Mouse (Mus musculus): ENCODE results near the gene Mrvi1. TPM values are rescaled to one million over a fixed set of nuclear protein-coding genes. Genes with fewer than 3 reads are reported as not detected.

The Mrvi1 gene
- polyA plus RNA-seq, 1 experiment from 2014 or later: 3.7 TPM

- 78% methylated on average over 6 of the region's 6 CpGs for WGBS
- no peak overlapping the region for H3K9ac ChIP-seq
- no peak overlapping the region for H3K4me2 ChIP-seq
- no peak overlapping the region for H3K4me3 ChIP-seq
- ATAC-seq (replicated peaks; ENCODE audit: insufficient number of reproducible peaks, insufficient read depth, low FRiP score, low read depth): no peak
- H3K9me3 ChIP-seq (replicated peaks): no peaks in the 10 kb centered on the region
- no peaks in the 10 kb centered on the region for H3K36me3 ChIP-seq
- H3K27ac ChIP-seq: no peak overlapping the region
- no peaks in the 10 kb centered on the region for H3K27me3 ChIP-seq
- peaks cover 2% of the 10 kb centered on the region for H3K4me1 ChIP-seq (replicated peaks)
Measured at GRCm38 (mm10) chr7:110935815-110936762, 46.2 kb downstream of the Mrvi1 start.

GRCm38 (mm10) chr7:110933999-110934398 lies 48.3 kb downstream of the Mrvi1 start:
- H3K36me3 ChIP-seq: no peaks in the 10 kb centered on the region
- H3K27me3 ChIP-seq: no peaks in the 10 kb centered on the region
- no peak overlapping the region for H3K9ac ChIP-seq
- H3K4me2 ChIP-seq: no peak overlapping the region
- no peaks in the 10 kb centered on the region for H3K9me3 ChIP-seq (replicated peaks)
- H3K27ac ChIP-seq: no peak overlapping the region
- no peaks in the 10 kb centered on the region; the same call in 1 of the 2 replicates for H3K4me1 ChIP-seq (replicated peaks)
- ATAC-seq (replicated peaks; ENCODE audit: insufficient number of reproducible peaks, insufficient read depth, low FRiP score, low read depth): no peak
- no peak overlapping the region for H3K4me3 ChIP-seq
- WGBS: 77% methylated on average over 2 of the region's 2 CpGs

- Histone ChIP-seq H3K36me3 (no peaks in the 10 kb centered on the region), H3K9ac (no peak overlapping the region), H3K27me3 (no peaks in the 10 kb centered on the region), H3K4me3 (no peak overlapping the region), H3K4me1 (replicated peaks) (no peaks in the 10 kb centered on the region; the same call in 1 of the 2 replicates), H3K27ac (no peak overlapping the region), H3K9me3 (replicated peaks) (no peaks in the 10 kb centered on the region), H3K4me2 (no peak overlapping the region)
- 67% methylated on average over 3 of the region's 3 CpGs for WGBS
- no peak for ATAC-seq (replicated peaks; ENCODE audit: insufficient number of reproducible peaks, insufficient read depth, low FRiP score, low read depth)
Measured at GRCm38 (mm10) chr7:110933329-110933728, 48.9 kb downstream of the Mrvi1 start.

- ATAC-seq (replicated peaks; ENCODE audit: insufficient number of reproducible peaks, insufficient read depth, low FRiP score, low read depth): peak; percentile 70
Measured at GRCm38 (mm10) chr7:110930118-110930854, 52.0 kb downstream of the Mrvi1 start.

GRCm38 (mm10) chr7:110926562-110926961 lies 55.7 kb downstream of the Mrvi1 start:
- Histone ChIP-seq H3K4me2 (no peak overlapping the region), H3K9ac (no peak overlapping the region), H3K27ac (no peak overlapping the region), H3K4me3 (no peak overlapping the region), H3K36me3 (no peaks in the 10 kb centered on the region), H3K4me1 (replicated peaks) (no peaks in the 10 kb centered on the region), H3K27me3 (no peaks in the 10 kb centered on the region), H3K9me3 (replicated peaks) (no peaks in the 10 kb centered on the region)
- ATAC-seq (replicated peaks; ENCODE audit: insufficient number of reproducible peaks, insufficient read depth, low FRiP score, low read depth): no peak
- WGBS: 66% methylated on average over 4 of the region's 4 CpGs

More at GRCm38 (mm10) chr7:110930118-110930854, 52.0 kb downstream of the Mrvi1 start:
- Histone ChIP-seq H3K4me2 (no peak overlapping the region), H3K4me1 (replicated peaks) (no peaks in the 10 kb centered on the region), H3K27ac (no peak overlapping the region), H3K36me3 (no peaks in the 10 kb centered on the region), H3K9ac (no peak overlapping the region; the same call in 1 of the 2 replicates), H3K27me3 (no peaks in the 10 kb centered on the region), H3K4me3 (no peak overlapping the region), H3K9me3 (replicated peaks) (no peaks in the 10 kb centered on the region)
- 22% methylated on average over 3 of the region's 3 CpGs for WGBS

GRCm38 (mm10) chr7:110920331-110921261 lies 61.7 kb downstream of the Mrvi1 start:
- H3K9ac ChIP-seq: no peak overlapping the region
- H3K4me3 ChIP-seq: no peak overlapping the region
- peak; percentile 18; the same call in 1 of the 2 replicates for ATAC-seq (replicated peaks; ENCODE audit: insufficient number of reproducible peaks, insufficient read depth, low FRiP score, low read depth)

GRCm38 (mm10) chr7:110919721-110920120 lies 62.5 kb downstream of the Mrvi1 start:
- Histone ChIP-seq H3K4me2 (no peak overlapping the region), H3K9ac (no peak overlapping the region), H3K36me3 (no peaks in the 10 kb centered on the region), H3K9me3 (replicated peaks) (no peaks in the 10 kb centered on the region), H3K27ac (no peak overlapping the region), H3K27me3 (no peaks in the 10 kb centered on the region), H3K4me3 (no peak overlapping the region), H3K4me1 (replicated peaks) (peaks cover 11% of the 10 kb centered on the region)
- 41% methylated on average over 3 of the region's 3 CpGs for WGBS
- ATAC-seq (replicated peaks; ENCODE audit: insufficient number of reproducible peaks, insufficient read depth, low FRiP score, low read depth): no peak

More at GRCm38 (mm10) chr7:110920331-110921261, 61.7 kb downstream of the Mrvi1 start:
- Histone ChIP-seq H3K9me3 (replicated peaks) (no peaks in the 10 kb centered on the region), H3K27ac (no peak overlapping the region), H3K4me1 (replicated peaks) (peaks cover 11% of the 10 kb centered on the region), H3K27me3 (no peaks in the 10 kb centered on the region), H3K36me3 (no peaks in the 10 kb centered on the region), H3K4me2 (no peak overlapping the region)
- WGBS: 64% methylated on average over 19 of the region's 19 CpGs

GRCm38 (mm10) chr7:110915913-110916312 lies 66.3 kb downstream of the Mrvi1 start:
- Histone ChIP-seq H3K27me3 (no peaks in the 10 kb centered on the region), H3K9me3 (replicated peaks) (no peaks in the 10 kb centered on the region), H3K36me3 (no peaks in the 10 kb centered on the region), H3K4me1 (replicated peaks) (peaks cover 11% of the 10 kb centered on the region), H3K9ac (no peak overlapping the region), H3K4me3 (no peak overlapping the region), H3K4me2 (no peak overlapping the region), H3K27ac (no peak overlapping the region)
- whole genome bisulfite sequencing: 56% methylated on average over 7 of the region's 7 CpGs
- no peak for ATAC-seq (replicated peaks; ENCODE audit: insufficient number of reproducible peaks, insufficient read depth, low FRiP score, low read depth)

GRCm38 (mm10) chr7:110914531-110914930 lies 67.7 kb downstream of the Mrvi1 start:
- Histone ChIP-seq H3K36me3 (no peaks in the 10 kb centered on the region), H3K4me1 (replicated peaks) (0 out of 2 replicates have a peak, but pooled peaks cover 2% of the 10 kb centered on the region), H3K27me3 (no peaks in the 10 kb centered on the region), H3K4me2 (no peak overlapping the region), H3K9me3 (replicated peaks) (no peaks in the 10 kb centered on the region), H3K27ac (no peak overlapping the region), H3K9ac (no peak overlapping the region), H3K4me3 (no peak overlapping the region)
- ATAC-seq (replicated peaks; ENCODE audit: insufficient number of reproducible peaks, insufficient read depth, low FRiP score, low read depth): no peak
- WGBS: 45% methylated on average over 3 of the region's 3 CpGs

- ATAC-seq (replicated peaks; ENCODE audit: insufficient number of reproducible peaks, insufficient read depth, low FRiP score, low read depth): no peak
- H3K4me1 ChIP-seq (replicated peaks): 0 out of 2 replicates have a peak, but pooled peaks cover 2% of the 10 kb centered on the region
- H3K4me3 ChIP-seq: no peak overlapping the region
- no peaks in the 10 kb centered on the region for H3K9me3 ChIP-seq (replicated peaks)
- H3K4me2 ChIP-seq: no peak overlapping the region
- no peak overlapping the region for H3K9ac ChIP-seq
- WGBS: 85% methylated on average over 4 of the region's 4 CpGs
- no peaks in the 10 kb centered on the region for H3K27me3 ChIP-seq
- H3K36me3 ChIP-seq: no peaks in the 10 kb centered on the region
- no peak overlapping the region for H3K27ac ChIP-seq
Measured at GRCm38 (mm10) chr7:110913754-110914153, 68.5 kb downstream of the Mrvi1 start.

Data from heart, embryonic 15.5 days (tissue).